Mouse (Mus musculus) heart, adult 9 months (tissue): ENCODE measurements around the gene Prrt1.

ENCODE experiments used
- DNase-seq, 2 experiments: peaks; one replicate each; pipeline ENCODE4 v3.0.0; 2022; ENCODE audit warnings: low spot score in 2 of 2

The Prrt1 gene

DNA sequence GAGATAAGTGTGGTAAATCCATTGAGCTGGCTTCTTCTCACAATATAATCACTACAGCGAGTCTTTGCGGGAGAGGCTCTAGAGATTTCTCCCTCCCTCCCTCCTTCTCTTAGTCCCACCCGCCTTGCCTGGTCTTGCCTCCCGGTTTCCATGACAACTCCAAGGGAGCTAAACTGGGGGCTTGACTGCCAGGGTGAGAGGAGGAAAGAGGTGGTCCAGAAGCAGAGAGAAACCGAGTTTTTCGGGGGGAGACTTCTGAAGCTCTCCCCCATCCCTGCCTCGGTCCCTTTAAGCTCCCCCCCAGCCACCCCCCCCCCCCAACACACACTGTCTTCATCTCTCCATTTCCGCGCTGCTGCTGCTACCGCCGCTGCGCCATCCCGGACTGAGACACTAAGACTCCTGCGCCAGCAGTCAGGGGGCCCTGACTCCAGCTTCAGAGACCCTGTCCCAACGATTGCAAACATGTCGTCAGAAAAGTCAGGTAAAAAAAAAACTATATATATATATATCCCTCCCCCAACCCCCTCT lies at the start of gene Prrt1:
Prrt1 (plus strand) TSS at position 313 of the 531 bp plus-strand sequence.
- no peak for DNase-seq

DNA sequence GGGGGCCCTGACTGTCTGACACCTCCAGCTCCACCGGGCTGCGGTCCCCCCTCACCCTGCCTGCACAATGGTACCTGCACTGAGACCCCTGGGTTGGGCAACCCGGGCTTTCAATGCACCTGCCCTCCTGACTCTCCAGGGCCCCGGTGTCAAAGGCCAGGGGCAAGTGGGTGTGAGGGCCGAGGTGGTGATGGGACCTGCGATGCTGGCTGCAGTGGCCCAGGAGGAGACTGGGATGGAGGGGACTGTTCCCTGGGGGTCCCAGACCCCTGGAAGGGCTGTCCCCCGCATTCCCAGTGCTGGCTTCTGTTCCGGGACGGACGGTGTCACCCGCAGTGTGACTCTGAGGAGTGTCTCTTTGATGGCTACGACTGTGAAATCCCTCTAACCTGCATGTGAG lies 46.8 kb upstream of the Prrt1 start:
- DNase-seq: no peak

DNA sequence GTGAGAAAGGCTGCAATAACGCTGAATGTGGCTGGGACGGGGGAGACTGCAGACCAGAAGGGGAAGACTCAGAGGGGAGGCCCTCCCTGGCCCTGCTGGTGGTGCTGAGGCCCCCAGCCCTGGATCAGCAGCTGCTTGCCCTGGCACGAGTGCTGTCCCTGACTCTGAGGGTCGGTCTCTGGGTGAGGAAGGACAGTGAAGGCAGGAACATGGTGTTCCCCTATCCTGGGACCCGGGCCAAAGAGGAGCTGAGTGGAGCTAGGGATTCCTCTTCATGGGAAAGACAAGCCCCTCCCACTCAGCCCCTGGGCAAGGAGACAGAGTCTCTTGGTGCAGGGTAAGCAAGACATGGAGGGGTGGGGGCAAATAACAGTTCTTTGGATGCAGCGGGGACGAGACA lies 45.9 kb upstream of the Prrt1 start:
- no peak for DNase-seq

DNA sequence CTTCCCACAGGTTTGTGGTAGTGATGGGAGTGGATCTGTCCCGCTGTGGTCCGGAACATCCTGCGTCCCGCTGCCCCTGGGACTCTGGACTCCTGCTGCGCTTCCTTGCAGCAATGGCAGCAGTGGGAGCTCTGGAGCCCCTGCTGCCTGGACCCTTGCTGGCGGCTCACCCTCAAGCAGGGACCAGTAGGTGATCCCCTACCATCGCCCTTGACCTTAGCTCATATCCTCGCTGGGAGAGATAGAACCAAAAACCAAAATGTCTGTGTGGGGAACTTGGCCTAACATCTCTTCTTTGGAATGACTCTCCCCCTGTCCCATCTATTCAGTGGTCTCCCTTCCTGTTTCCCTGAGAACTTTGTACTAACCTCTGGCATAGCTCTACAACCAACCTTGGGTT lies 45.5 kb upstream of the Prrt1 start:
- no peak for DNase-seq

DNA sequence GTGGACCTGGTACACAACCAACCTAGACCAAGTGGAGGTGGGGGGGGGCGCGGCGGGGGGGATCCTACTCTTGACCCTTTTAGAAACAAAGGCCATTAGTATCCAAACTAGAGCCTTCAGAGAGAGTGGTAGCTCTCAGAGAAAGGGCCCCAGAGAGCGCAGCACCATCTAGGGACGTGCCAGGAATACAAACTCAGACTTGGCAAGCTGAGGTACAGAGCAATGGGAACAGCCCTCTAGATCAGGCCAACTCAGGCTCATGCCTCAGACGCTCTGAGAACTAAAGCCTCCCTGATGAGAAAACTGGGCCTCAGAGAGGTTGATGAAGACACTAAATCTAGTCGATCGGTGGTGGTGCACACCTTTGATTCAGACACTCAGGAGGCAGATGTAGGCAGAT lies 44.2 kb upstream of the Prrt1 start:
- no peak for DNase-seq

DNA sequence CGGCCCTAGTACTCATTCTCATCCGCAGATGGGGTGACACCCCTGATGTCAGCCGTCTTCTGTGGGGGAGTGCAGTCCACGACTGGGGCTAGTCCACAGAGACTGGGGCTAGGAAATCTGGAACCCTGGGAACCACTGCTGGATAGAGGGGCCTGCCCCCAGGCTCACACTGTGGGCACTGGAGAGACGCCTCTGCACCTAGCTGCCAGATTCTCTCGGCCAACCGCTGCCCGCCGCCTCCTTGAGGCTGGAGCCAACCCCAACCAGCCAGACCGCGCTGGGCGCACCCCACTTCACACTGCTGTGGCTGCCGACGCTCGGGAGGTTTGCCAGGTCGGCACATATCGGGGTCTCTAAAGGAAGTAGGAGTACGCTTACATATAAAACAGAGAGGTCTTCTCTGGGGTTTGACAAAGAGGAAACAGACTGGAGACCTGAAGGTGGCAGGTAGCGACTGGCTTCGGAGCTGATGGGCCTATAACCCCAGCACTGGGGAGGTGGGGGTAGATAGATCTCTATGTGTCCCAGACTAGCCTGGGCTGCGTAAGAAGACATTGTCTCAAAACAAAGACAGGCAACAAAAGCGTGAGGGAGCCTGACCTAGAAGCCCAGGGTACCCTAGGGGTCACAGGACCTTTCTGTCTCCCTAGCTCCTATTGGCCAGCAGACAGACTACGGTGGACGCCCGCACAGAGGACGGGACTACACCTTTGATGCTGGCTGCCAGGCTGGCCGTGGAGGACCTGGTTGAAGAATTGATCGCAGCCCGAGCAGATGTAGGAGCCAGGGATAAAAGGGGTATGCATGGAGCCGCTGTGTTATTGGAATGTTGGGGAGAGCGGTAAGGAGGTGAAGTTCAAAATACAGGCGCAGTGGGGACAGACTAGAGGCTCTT lies 43.2 kb upstream of the Prrt1 start:
- DNase-seq: no peak

DNA sequence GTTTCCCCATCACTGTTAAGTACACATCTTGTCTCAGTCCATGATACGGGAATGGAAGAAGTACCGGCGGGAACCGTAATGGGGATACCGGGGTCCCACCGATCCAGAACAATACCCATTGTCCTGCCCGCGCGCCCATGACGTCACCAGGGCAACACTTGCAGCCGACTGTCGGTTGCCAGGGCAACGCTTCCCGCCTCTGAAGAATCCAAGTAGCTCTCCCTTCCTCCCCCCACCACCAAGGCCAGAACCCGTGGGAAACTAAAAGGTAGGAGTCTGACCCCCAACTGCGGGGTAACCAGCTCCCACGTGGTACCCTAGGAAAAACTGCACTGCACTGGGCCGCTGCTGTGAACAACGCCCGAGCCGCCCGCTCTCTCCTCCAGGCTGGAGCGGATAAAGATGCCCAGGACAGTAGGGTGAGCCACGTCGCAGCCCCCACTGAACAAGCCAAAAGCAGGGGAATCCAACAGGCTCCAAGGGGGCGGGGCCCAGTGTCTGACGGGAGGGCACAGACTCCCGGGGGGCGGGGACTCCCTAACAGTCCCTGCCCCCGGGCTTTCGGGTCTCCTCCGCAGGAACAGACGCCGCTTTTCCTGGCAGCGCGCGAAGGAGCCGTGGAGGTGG lies 42.4 kb upstream of the Prrt1 start:
- peak; percentile 83 to 87 for DNase-seq

DNA sequence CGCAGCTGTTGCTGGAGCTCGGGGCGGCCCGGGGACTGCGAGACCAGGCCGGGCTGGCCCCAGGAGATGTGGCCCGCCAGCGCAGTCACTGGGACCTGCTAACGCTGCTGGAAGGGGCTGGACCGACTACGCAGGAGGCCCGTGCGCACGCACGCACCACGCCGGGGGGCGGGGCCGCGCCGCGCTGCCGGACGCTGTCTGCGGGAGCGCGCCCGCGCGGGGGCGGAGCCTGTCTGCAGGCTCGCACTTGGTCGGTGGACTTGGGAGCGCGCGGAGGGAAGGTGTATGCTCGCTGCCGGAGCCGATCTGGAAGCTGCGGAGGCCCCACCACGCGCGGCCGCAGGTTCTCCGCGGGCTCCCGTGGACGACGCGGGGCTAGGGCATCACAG lies 41.9 kb upstream of the Prrt1 start:
- peak; percentile 98 for DNase-seq

DNA sequence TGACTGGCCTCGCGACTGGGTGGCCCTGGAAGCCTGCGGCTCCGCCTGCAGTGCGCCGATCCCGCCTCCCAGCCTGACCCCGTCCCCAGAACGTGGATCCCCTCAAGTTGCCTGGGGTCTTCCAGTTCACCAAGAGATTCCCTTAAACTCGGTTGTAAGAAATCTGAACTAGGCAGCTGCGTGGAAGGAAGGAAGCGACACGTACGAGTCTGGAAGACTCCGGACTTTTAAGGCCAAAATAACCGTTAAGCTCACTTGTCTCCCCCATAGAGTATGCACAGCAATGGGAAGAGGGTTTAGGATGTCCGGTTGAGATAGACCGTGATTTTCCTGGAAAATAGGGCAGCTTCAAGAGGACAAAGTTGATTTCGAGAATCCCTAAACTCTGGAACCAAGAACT lies 41.5 kb upstream of the Prrt1 start:
- DNase-seq: no peak

DNA sequence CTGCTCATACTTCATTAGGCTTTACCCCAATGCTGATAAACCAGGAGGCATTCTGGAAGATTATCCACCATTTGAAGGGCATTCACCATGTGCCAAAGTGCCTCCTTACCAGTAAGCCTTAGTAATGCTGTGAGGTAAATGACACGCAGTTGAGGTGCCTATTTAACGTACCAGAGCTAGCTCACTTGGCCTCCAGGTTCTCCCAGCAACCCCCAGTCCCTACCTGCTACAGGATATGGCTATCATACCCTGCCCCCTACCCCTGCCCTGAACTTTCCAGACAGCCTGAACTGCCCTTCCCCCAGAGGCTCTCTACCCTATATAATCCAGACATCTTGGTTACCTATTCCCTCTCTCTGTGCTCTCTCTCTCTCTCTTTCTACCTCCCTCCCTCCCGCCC lies 40.6 kb upstream of the Prrt1 start:
- no peak for DNase-seq

DNA sequence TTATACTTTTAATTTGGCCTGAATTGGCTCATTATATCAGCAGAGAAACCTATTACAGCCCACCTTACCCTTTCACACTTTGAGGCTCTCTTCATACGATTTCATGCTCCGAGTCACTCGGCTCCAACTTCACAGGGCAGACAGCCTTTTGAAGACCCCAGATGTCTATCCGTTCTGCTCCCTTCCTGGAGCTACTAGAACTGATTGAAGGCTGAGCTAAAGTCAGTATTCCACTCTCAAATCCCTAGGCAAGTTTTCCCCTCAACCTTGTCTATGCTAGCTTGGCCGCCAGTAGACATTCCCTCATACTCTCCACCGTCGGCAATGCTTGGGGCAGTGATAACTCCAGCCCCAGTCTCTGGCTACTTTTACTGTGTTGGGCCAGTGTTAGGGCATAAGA lies 40.1 kb upstream of the Prrt1 start:
- no peak for DNase-seq

DNA sequence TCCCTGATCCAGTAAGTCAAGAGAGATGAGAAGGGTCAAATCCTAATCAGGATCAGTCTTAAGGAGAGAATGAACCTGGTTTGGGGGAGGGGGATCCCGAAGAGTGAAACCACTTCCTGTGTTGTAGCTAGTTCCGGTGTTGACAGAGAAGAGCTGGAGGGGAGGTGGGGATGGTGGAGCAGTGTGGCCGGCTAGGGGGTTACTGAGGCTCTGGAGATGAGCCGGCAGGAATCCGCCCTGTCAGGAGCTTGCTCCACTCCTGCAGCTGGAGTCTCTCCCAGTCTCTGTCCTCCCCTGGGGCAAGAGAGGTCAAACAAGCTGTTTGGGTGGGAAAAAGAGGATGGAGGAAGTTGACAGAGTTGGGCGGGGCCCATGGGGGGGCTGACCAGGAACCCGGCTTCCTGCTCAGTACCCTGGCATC lies 39.6 kb upstream of the Prrt1 start, which contains the start of gene Gpsm3:
Gpsm3 (plus strand) TSS at position 126 of the 421 bp plus-strand sequence.
- peak; percentile 75 to 81 for DNase-seq

DNA sequence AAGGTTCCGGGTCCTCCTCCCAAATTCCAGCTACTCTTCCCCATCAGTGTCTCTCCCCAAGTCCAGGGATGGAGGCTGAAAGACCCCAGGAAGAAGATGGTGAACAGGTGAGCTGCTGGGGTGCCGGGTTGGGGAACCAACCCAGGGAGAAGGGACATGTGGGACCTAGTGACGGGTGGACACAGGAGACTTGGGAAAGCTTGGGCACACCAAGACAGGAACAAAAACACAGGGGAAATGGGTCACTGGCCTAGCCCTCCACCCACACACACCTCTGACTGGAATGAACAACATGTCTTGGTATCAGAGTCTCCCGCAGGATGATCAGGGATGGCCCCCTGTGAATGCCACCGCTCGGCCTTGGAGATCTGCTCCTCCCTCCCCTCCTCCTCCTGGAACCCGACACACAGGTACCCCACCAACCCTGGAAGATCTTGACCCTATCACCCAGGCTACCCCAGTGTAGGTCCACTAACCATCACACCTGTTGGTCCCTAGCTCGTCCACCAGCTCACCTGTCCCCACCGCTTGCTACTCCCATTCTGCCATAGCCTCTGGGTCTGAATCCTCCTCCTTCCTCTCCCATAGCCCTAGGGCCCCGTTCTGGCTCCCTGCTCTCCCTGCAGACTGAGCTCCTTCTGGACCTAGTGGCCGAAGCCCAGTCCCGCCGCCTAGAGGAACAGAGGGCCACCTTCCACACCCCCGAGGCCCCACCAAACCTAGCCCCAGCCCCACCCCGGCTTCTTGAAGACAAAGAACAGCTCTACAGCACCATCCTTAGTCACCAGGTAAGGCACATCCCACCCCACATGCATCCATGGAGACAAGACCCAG lies 39.0 kb upstream of the Prrt1 start:
- peak in 1 of 2 experiments; percentile 41 for DNase-seq

DNA sequence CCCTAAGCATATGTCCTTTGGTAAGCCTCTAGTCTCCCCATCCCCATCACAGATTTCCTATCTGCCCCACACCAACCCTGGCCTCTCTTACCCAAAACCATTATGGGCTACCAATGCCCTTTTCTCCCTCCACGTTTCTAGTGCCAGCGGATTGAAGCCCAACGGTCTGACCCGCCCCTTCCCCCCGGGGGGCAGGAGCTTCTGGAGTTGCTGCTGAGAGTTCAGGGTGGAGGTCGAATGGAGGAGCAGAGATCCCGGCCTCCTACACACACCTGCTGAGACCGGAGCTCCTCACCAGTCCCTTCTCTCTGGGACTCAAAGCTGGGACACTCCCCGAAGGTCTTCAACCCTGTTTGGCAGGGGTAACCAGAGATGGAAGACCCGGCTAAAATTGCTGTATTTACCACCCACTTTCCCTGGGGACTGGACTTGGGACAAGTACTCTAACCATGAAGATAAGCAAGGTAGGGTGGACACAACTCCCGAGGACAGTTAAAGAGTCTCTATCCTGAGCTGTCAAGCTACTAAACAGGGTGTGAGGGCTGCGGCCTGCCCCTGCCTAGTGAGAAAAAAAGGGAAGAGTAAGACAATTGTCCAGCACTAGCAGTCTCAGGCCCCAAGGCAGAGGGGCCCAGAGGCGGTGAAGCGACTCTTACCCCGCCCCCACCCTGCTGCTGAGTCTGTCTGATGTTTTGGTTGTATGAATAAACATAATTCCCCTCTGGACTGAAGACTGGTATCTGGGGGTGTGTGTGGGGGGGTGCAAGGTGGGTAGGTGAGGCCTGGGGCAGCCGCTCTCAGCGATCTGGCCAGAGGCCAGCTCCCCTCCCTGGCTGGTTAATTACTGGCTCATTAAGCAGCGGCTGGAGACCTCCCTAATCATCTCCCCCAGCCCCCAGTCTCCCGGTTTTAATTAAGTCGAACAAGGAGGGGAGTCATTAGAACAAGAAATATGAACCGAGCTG lies 38.0 kb upstream of the Prrt1 start, which contains the start of gene Pbx2:
Pbx2 (plus strand) TSS at position 238 of the 965 bp plus-strand sequence.
- peak in 1 of 2 experiments; percentile 50 for DNase-seq

DNA sequence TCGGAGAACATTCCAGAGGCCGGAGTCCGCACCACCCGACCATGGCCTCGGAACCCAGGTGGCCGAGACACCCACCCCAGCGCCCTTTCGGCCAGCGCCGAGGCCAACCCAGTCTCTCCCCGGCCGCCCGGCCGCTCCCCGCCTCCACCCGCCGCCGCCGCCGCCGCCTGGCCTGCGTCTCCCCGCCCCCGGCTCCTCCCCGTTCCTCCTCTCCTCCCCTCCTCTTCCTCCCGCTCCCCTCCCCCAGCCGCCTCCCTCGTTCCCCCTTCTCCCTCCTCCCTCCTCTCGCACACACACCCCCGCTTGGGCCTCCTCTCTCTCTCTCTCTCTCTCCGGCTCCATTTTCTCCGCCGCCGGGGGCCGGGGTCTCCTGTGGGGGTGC lies 37.3 kb upstream of the Prrt1 start:
- DNase-seq: peak; percentile 82

DNA sequence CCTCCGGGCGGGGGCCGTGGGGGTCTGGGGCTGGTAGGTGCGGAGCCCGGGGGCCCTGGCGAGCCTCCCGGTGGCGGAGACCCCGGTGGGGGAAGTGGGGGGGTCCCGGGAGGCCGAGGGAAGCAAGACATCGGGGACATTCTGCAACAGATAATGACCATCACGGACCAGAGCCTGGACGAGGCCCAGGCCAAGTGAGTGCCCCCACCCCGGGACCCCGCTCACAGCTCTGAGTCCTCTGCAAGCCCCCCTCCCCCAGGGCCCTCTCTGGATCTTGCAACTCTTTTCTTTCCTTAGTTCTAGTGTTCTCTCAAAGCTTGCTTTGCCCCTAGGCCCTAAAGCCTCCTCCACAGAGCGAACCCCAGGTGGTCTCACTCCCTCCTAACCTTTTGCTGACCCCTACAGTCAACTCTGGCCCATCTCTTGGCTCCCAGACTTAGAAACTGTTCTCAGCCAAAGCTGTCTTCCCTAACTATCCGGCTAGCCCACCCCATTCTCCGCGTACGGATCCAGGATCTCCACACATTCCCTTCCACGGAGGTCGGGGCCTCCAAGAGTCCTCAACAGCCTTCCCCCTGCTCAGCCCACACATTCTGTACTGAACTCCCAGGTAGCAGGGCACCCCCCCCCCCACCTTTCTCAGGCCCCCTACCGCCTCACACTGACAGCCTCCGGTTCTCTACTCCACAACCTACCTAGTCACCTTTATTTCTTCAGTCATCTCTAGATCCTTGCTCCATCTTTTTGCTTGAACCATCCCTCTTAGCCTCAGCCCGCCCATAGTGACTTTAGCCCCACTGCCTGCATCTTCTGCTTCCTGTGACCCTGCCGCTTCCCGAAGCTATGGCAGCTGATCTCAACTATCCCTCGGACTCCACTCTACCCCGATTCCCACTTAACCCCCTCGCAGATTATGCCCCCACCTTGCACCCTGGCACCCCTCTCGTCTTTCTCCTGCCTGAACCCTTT lies 36.5 kb upstream of the Prrt1 start:
- DNase-seq: peak in 1 of 2 experiments; percentile 49

DNA sequence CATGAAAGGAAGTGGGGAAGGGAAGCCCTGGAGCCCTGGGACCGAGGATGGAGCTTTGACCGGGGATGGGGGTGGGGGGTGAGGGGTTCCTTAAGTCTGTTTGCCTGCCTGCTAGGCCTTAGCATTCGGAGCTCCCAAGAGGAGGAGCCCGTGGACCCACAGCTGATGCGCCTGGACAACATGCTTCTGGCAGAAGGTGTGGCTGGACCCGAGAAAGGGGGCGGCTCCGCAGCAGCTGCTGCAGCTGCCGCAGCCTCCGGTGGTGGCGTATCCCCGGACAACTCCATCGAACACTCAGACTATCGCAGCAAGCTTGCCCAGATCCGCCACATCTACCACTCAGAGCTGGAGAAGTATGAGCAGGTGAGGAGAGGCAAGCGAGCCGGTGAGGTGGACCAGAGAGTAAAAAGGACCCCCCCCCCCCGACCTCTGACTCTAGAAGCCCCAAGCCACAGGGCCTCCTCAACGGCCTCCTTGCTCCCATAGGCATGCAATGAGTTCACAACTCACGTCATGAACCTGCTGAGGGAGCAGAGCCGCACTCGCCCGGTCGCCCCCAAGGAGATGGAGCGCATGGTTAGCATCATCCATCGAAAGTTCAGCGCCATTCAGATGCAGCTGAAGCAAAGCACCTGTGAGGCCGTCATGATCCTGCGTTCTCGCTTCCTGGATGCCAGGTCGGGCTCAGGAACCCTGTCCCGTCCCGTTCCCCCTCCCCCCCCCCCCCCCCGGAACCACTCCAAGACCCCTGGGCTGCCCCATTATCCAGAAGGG lies 35.4 kb upstream of the Prrt1 start:
- no peak for DNase-seq

DNA sequence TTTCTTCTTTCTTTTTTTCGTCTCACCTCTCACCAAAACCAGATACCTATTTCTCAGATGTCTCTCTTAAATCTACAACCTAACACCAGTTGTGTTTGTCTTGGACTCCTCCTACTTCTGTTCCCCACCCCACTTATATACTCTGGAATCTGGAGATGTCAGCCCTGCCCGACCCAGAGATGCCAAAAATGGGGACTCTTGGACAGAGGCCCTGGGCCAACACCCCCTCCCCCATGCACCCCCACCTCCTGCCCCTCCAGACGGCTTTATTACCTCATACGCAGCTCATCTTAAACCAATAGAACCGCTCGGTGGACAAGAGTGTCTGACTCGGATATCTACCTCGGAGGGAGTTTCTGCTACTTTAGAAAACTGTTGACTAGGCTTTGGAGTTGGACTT lies 33.2 kb upstream of the Prrt1 start:
- no peak for DNase-seq
